Mouse (Mus musculus) ovary, postnatal 36 days (tissue): ENCODE measurements at regions not wholly inside any gene's neighbourhood (a gene's known extent, or its start where the extent isn't known, plus 50 kb on each side); places are given as distances from the start of the nearest gene placed in this dataset.
A peak's percentile ranks its signal among the peaks of the same experiment; 100 is the strongest.
"Not testable (repeated sequence)": the region's sequence is repeated elsewhere in the genome, so short reads cannot be mapped to it uniquely, and the experiment has no call there.

Experiments
- DNase-seq: peaks from one replicate; pipeline ENCODE4 v3.0.0; 2022; ENCODE audit warnings: low spot score, mixed read lengths

DNA sequence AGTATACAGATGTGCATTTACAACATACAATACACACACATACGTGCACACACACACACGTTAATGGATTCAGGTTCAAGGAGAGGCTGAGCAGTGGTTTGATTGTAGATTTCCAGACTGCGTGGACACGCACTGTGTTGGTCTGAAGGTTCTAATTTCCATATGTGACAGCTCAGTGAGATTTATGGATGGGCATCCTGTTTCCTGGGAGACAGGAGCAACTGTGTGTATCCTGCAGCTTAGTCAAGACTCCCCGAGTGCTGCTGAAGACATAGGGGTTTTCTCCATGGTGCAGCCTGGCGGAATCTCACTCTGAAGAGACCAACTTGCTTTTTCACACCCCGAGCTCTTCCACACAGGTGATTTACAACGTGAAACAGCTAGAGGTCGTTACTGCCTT is 119.3 kb upstream of the Foxk1 start:
- no peak for DNase-seq

DNA sequence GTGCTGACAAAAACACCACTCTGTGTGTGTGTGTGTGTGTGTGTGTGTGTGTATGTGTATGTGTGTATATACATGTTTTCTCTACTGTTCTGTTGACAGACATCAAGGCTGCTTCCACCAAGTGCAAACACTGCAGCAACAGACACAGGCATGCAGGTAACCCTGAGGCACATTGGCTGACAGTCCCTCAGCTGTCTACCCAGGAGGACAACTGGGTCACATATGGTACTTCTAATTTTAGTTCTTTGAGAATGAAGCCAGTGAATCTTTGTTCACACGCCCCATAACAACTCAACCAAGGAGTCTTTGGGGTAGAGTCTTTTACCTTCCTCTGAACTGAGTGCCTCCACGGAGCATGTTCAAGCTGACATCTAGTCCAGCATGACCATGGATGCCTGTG is 113.3 kb upstream of the Foxk1 start:
- DNase-seq = no peak

DNA sequence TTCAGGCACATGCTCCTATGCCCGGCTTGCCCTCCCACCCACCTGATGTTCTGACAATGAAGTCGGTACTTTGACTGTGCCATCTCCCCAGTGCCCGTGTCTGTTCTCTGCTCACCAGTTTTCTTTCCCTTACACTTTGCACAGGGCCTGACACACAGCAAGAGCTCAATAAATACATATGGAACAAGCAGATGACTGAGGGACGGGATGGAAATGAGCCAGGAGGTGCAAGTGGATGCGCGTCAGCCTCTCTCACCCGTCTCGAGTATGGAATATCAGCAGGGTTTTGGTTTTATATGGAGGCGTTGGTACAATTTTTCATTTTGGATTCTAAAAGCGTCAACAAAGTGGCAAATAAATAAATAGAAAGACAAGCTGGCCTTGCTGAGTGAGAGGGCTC is 109.8 kb upstream of the Foxk1 start:
- DNase-seq = no peak

DNA sequence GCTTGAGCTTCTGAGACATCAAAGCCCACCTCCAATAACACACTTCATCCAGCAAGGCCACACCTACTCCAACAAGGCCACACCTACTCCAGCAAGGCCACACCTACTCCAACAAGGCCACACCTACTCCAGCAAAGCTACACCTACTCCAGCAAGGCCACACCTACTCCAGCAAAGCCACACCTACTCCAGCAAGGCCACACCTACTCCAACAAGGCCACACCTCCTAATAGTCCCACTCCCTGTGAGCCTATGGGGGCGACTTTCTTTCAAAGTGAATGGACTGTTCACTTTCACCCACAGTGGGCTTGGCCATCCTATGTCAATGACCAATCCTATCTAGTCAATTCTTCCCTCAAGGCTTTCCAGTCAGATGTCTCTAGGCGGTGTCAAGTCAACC is 104.9 kb upstream of the Foxk1 start:
- DNase-seq = not testable (repeated sequence)

DNA sequence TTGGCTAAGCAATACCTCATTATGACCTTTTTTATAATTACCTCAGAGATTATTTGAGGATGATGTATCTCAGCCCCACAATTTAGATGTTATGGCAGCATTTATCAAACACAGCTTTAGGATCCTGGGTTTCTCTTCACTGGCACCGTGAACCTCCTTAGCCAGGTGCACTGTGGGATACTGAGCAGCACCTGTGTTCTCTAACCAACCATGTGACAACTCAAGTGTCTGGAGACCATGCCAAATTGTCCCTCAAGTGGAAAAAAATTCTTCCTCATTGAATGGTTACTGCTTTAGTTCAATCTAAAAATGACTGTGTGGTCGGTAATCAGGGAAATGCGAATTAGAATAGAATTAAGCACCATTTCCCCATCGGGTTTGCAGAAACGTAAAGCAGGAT is 101.7 kb upstream of the Foxk1 start:
- no peak for DNase-seq

DNA sequence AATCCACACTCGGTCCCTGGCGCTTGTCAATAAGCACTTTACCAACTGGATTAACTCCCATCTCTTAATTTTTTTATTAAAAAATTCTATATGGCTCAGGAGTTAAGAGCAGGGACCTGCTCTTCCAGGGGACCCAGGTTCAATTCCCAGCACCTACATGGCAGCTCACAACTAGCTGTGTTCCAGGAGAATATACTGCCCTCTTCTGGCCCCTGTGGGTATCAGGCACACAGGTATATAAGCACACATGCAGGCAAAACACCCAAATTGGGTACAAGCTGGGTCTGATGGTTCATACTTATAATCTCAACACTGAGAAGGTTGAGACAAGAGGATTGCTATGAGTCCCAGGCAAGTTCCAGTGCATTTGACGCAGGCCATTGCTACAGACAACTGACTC is 92.8 kb upstream of the Foxk1 start:
- no peak for DNase-seq

DNA sequence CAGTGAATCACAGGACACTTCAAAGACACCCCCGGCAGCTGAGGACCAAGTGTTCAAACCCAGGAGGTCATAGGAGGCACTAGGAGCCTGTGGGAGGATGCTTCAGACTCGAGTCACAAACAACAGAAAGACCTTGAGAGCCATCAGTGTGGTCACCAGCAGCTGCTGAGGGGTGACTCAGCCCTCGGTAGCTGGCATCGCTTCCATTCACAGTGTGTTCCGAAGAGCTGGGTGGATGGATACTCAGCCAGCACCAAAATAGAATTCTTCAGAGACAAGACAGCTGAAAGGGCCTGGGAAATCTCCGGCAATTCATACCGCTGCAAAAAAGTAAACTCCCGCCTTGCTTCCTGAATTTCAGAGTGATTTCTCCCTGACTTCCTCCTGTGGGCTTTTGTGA is 87.4 kb upstream of the Foxk1 start:
- DNase-seq = peak; percentile 9

DNA sequence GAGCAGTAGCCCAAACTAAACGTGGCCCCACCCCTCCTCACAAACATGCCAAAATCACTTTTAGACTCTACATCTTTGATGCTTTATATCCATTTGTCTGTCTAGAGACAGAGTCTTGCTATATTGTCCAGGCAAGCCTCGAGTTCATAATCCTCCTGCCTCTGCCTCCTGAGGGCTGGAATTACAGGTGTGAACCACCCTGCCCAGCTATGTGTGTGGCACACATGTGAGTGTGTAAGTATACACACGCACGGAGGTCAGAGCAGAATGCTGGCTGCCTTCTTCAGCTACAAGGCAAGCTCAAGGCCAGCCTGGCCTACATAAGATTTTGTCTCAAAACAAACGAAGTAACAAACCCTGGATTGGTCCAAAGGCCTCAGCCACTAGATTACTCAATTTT is 86.8 kb upstream of the Foxk1 start:
- no peak for DNase-seq

DNA sequence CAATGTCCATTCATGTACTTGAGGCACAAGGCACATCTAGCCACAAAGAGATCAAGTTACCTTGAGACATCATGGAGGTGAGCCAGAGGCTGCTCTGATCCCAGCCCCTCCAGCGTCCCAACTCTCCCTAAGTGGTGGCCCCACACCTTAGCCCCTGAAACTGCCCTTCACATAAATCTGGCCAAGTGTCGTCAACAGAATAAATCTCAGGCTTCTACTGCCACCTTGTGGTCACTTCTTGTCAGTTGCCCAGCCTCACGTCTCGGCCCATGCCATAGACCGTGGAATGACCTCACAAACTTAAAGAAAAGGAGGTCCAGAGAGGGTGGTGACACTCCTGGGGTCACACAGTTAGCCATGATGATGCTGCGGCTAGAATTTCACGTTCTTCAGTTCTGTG is 82.0 kb upstream of the Foxk1 start:
- peak; percentile 41 for DNase-seq

DNA sequence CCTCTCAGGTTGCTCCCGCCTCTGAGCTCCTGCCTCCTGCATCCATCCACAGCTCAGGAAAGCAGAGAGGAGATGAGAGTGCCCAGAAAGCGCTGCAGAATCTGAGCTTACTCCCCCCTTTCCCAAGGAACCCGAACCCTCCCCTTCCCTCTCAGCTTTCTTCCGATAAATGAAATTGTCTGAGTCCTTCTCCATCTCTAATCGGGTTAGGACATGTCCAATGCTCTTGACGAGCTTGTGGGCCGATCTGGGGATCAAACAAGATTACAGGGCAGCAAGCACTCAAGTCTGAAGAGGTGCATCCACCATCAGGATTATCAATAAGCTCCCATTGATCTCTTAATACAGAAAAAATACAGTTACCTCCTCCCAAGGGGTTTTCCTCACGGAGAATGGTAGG is 80.0 kb upstream of the Foxk1 start:
- no peak for DNase-seq

DNA sequence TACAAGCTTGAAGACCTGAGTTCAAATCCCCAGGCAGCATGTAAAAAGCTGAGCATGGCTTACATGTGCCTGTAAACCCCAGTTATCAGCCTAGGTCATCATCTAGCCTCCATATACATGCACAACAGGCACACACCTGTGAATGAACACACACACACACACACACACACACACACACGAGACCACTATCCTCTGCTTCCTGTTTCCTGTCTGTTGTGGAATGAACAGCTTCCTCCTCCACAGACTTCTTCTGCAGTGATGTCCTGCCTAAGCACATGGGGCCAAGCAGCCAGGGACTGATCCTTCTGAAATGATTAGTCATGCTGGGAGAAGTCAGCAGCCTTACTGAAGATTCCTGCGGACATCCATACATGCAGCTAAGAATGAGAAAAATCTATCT is 76.4 kb upstream of the Foxk1 start:
- no peak for DNase-seq

DNA sequence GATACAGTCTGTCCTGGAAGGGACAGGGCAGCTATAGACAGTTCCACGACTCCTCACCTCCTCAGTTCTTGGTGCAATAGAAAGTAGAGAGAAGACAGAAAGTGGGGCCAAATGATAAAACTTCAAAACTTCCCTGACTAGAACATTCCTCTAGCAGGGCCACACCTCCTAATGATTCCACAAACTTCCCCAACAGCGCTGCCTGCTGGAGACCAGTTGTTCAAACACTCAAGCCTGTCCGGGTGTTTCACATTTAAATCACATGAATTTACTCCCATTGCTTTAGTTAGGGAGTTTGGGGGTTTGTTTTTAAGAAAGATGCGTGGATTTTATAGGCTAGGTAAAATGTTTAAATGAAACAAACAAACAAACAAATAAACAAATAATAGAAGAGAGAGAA is 75.7 kb upstream of the Foxk1 start:
- DNase-seq = peak; percentile 11

DNA sequence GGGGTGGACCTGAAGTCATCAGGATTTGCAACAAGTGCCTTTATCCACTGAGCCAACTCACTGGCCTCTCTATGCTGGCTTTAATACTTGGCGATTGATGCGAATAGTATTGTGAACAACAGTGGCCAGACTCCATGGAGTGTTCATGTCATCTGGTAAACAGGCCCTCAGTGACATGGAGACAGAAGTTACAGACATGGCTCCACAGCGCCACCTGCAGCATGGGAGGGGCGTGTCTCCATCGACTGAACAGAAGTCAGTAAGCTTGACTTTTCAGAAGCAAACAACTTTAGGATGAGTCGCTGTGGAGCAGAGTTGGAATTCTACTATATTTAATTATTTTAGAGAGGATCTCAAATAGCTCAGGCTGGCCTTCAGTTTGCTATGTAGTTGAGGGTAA is 74.0 kb upstream of the Foxk1 start:
- DNase-seq = peak; percentile 10

DNA sequence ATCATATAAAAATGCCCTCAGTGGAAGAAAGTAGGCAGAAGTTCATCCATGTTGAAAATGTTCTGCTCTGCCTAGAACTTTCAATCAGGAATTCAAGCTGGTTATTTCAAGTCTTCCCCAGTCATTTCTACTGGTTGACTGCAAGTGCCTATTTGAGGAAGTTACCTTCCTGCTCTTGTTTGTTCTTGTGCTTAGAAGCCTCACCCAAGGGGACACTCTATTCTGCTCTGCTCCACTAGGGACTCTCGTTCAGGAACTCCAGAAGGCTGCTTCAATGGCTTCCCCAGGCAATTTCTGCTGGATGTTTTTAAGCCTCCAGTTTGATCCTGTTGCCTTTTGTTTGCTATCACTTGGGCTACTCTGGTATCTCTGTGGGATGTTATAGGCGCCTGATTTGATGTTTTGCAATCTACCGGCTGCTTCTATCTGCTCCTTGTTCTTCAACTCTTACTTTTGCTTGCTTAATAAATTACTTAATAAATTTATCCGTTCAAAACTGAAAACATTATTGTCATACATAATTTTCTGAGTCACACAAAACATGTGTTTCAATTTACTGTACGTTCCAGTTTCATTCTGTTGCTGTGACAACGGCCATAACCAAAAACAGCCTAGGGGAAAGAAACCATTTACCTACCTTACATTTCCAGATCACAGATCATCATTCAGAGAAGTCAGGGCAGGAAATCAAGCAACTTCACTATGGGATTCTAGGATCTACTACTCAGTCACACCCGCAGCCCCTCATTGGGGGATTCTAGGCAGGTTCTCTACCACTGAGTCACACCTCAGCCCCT is 71.4 kb upstream of the Foxk1 start:
- DNase-seq = no peak

DNA sequence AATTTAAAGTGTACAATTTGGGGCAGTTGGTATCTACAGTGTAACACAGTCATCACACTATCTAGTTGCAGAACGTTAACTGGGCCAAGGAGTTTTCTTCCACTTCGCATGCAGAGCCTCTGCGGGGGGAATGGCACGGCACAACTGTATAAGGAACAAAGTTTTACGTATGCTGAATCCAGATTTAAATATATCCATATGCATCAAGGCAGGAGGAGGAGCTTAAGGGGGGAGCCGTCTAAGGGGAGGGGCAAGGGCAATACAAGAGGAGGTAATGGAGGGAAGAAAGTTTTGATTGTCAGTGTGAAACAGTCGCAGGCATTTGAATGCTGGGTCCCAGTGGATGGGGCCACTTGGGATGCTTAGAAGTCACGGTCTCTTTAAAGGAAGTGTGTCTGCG is 68.6 kb upstream of the Foxk1 start:
- DNase-seq = no peak

DNA sequence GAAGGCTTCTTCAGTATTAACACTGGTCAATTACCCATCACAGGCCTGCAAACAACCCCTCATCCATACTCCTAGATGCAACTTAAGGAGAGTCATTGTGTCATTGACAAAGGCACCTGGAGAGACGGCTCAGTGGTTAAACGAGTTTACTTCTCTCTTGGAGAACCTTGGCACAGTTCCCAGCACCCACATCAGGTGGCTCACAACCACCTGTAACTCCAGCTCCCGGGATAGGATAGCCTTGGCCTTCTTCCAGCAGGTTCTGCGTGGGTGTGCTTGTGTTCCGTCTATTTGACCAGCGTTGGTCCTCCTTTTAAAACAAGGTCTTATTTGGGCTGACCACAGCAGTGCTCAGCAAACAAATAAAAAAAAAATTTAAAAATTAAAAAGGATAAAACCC is 63.9 kb upstream of the Foxk1 start:
- peak; percentile 18 for DNase-seq

DNA sequence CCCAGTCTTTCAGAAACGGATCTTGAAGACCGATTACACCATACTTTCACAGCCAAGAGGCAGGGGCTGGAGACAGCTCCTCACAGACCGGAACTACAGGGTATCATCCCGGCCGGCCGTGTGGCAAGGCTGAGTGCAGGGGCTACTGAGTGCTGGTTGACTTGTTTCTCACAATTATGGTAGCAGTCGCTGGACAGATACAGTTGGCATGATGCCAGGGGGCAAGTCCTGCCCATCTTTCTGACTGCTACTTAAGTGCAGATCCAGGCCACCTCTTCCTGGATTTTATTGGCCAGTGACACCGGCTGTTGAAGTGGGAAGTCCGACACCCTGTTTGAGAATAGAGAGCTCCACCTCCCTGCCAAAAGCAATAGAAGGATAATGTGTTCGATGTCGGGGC is 63.2 kb upstream of the Foxk1 start:
- DNase-seq = no peak

DNA sequence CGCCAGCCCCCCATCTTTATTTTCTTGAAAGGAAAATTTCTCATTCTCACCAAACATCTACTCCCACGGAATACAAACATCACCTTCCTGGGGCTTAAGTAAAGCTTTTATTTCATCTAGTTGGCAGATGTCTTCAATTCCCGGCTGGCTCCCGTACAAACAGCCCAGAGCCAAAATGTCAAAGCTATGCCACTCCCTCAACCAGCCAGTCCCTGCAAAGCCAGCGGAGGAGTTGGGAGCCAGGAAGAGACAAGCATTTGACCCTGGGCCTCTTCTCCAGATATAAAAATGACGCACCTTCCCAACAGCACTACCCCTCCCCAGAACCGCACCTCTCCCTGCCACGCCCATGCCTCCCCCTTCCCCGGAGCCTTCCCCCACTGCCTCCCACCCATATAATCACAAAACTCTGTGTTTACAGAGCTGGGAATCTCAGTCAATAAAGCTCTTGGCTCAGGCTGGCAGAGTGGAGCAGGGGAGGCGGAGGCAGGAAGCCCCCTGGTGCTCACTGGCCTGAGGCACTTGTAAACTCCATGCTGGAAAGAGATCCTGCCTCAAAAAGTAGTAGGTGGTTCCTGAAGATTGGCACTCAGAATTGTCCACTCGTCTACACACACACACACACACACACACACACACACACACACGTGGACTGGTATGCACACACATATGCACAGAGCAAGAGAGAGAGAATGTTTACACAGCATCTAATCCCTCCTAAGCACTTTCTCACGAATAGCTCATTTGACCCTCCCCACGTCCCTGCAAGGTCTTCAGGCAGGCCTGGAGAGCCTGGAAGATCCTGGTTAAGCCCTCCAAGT is 60.9 kb upstream of the Foxk1 start:
- peak; percentile 19 for DNase-seq

DNA sequence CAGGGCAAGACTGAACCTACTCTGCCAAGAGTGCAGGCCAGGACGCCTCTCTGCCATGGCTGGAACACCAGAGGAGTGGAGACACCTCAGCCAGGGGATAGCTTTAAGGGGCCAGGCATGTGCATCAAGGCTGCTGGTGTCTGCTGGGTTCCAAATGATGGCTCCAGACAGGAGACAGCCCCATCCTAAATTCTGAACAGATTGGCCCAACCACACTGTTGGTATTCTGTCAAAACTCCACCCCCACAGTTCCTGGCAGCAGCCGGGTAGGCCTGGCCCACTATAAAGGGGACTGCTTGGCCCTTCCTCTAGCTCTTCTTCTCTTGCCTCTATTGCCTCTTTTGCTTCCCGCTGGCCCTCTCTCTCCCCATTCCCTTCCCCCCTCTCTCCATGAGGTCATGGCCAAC is 60.3 kb upstream of the Foxk1 start:
- DNase-seq = no peak

DNA sequence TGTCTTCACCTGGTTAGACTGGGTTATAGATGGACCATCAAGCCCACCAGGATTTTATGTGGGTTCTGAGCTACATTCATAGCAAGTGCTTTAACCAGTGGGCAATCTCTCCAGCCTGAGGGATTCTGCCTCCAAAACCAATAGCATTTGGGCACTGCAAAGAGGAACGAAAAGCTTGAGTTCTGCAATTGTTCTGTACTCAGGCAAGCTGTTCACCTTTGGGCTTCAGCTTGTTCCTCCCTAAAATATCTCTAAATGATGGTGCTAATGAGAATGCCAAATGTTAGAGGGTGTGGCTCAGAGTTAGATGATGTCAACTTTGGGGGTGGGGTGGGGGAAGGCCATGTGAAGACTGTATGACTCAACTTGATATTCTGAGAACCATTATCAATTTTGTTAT is 54.8 kb upstream of the Foxk1 start:
- no peak for DNase-seq

DNA sequence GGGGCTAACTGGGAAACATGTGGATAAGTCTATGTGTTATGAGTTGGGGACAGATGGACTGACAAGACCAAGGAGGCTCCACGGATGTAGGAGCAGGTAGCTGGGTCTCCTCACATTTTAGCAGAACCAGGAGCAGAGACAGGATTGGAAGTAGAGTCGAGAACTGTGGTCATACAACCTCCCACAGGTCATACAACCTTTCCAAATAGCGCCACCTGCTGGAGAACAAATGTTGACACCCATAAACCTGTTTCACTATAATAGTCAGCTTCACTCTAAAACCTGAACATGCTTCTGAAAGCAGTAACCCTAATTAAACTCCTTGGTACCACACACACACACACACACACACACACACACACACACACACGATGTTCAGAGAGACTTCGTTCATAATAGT is 50.7 kb upstream of the Foxk1 start:
- no peak for DNase-seq
